Mouse (Mus musculus) CD4-positive helper T cell, adult 2 months (primary cell): ENCODE data around the gene 1700016K19Rik.

Source experiments
- DNase-seq: peaks from one replicate; pipeline ENCODE4 v3.0.0-alpha.2; 2012; ENCODE audit warnings: low read depth, missing footprints, low spot score

Gene 1700016K19Rik

DNA sequence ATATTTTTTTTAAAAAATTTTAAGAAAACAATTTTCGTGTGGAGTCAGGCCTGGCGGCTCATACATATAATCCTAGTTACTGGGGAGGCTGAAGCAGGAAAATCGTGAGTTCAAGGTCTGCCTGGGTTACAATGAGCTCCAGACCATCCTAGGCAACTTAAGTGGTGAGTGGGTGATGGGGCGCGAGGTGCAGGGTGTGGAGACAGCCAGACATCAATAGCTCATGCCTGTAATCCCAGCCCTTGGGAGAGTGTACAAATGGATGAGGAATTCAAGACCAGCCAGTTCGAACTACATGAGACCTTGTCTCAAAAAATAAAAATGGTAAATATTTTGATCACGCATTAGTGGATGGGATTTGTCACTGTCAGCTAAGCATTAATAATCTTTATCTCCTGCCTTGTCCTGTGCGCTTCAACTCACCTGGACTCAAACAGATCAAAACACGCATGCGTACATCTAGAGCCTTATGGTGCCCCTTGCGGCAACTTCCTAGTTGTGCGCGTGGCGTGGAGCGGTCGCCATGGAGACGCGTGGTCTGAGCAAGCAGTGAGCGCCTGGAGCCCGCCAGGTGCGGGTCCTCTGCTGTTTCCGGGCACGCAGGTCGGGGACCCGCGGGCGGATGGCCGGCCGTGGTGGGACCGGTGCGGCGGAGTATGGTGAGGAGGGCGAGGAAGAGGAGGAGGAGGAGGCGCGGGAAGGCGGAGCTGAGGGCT is at the start of gene 1700016K19Rik:
1700016K19Rik (plus strand) TSS at position 473 of the 716 bp plus-strand sequence.
- peak; percentile 90 for DNase-seq

DNA sequence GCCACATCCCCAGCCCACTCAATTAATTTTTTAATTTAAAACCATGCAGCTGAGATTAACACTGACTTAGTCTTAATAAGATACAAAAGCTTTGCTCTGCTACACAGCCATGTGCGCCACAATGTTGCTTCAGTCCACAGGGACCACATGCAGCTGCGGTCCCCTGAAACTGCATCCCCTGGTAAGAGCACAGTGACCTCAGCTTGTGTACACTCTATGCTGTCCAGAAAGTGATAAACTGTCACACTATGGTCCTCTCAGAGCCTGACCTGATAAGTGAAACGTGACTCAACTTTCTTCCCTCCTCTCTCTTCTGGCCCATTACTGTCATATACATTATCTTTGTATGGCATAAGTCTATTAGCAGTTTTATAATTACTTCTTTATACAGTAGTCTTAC is 49.3 kb upstream of the 1700016K19Rik start:
- DNase-seq, result no peak

GRCm38 (mm10) chr11:75951895-75952294 is 47.8 kb upstream of the 1700016K19Rik start:
- no peak for DNase-seq

GRCm38 (mm10) chr11:75954896-75955295 is 44.8 kb upstream of the 1700016K19Rik start:
- DNase-seq, result no peak

- peak; percentile 73 for DNase-seq
Measured at GRCm38 (mm10) chr11:75956651-75957050, 43.1 kb upstream of the 1700016K19Rik start.

DNA sequence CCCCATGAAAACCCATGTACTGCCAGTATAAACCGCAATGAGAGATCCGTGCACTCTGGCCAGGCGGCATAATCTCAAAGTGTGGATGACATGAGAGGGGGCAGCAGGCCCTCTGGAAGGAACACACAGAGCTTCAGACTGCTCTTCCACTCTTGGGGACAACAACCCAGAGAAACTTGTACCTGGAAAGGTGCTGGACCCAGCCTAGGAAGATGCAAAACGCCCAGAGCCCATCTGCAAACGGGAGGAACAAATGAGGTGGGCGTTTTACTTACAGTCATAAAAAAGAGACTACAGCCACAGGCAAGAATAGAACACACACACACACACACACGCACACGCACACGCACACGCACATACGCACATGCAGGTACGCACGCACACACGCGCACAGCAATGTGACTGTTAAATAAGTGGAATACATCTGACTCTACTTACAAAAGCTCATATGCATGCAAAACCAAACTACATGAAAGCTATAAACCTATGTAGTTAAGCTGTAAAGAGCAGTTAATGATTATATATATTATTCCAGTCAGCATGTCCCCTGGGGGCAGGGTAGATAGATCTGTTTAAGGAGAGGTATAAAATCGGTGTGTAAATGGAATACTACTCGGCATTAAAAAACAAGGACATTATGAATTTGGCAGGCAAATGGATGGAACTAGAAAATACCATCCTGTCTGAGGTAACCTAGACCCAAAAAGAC is 42.4 kb upstream of the 1700016K19Rik start:
- peak; percentile 40 for DNase-seq

GRCm38 (mm10) chr11:75961782-75962181 is 37.9 kb upstream of the 1700016K19Rik start:
- peak; percentile 66 for DNase-seq

DNA sequence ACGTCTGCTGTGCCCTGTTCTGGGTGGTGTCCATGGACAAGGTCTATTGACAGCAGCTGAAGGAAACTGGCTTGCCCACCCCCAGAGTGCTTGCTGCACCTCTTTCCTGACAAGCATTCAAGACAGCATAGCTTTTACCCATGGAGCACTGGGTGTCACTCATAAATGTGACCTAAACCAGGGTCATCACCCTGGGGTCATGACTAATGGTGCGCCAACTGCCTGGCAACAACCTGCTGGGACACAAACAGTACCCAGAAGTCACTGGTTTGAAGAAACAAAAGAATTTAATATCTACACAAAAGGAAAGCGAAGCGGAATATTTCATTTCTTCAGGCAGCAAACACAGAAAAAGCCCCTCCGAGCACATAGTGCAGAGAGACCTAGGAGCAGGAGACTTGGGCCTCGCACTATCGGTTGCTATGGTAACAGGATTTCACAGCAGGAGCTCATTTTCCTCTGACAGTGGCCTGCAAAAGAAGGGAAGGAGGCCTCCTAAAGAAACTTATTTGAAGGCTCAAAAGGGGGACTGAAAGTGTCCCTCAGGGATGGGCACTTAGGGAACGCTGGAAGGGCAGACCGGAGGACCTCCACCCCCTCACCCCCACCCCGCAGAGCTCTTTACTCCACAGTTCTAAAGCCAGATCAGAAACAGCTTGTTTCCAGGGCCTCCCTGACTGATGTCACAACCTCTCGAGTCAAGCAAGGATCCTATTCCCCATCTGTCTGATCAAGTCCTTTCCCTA is 35.8 kb upstream of the 1700016K19Rik start:
- no peak for DNase-seq

DNA sequence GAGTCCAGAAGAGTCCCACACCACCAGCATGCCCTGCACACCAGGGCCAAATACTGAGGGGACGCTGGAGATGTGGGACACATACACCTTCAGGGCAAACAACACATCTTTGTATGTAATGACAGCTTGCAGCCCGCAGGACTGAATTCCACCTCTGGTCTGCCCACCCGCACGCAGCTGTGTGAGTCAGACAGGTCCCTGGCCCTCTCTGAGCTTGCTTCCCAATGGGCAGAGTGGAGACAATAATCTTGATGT is 35.3 kb upstream of the 1700016K19Rik start:
- DNase-seq, result no peak

DNA sequence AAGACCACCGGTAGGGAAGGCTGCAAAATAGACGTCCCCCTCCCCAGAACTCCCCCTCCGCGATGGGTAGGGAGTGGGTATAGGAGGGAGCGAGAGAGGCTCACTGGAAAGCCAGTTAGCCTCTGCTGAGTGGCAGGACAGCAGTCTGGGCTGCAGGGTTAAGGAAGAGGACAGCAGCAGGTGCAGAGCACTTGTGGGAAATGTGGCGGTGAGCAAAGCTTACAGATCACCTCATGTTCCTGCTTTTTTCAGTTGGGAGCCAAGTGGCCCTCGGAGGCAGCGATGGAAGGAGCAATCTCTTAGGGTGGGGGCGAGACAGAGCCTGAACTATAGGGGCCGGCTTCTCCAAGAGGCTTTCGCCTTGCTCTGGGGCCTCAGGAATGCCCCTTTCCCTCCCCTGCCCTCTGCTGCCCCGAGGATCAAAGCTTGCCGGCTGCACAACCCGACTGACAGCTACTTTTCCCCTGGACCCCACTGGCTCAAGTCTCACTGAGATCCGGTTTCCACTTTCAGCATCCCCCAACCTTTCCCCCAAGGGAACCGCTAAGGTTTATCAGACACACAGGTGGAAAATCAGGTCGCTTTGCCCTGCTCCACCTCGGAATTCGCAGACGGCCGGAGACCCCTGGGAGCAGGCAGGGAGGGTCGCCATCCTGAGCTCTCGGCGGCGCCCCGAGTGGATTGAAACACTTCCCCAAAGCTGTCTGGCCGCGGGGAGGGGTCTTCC is 33.9 kb upstream of the 1700016K19Rik start:
- DNase-seq, result no peak

- DNase-seq, result peak; percentile 91
Measured at GRCm38 (mm10) chr11:75966401-75967372, 33.0 kb upstream of the 1700016K19Rik start.

DNA sequence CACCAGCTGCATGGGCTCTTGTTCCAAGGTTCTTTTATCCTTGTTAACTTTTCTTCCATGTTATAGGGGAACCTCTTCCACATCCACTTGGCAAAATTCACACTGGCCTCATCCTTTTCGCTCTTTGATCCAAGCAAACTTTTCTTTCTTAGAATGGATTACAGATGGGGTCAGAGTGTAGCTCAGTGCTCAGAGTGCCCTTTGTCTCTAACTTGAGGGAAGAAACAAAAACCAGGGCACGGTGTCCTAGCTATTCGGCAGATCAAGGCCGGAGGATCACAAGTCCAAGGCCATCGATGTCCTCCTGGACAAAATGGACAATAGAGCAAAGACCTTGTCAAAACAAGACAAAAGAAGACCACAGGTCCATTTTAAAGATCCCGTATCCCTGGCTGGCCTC is 31.0 kb upstream of the 1700016K19Rik start:
- no peak for DNase-seq

GRCm38 (mm10) chr11:75970629-75971028 is 29.1 kb upstream of the 1700016K19Rik start:
- DNase-seq, result peak; percentile 42

GRCm38 (mm10) chr11:75972188-75972587 is 27.5 kb upstream of the 1700016K19Rik start:
- no peak for DNase-seq

GRCm38 (mm10) chr11:75972916-75973567 is 26.7 kb upstream of the 1700016K19Rik start:
- no peak for DNase-seq

- peak; percentile 25 for DNase-seq
Measured at GRCm38 (mm10) chr11:75973988-75974387, 25.7 kb upstream of the 1700016K19Rik start.

DNA sequence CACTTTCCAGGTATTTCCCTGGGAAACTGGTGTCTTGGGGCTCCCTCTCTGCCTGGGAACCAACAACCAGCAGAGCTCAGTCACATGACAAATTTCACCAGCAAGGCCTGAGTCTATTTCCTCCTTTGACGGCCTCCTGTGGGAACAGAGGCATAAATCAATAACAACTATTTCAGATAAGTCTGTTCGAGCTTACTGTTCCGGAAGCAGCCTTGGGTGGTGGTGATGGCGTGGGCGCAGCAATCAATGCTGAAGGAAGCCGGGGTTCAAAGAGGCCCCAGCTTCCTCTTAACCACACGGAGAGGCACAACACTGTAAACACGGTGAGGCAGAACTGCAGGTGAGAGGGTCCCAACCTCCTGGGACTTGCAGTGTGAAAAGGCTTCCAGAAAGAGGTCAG is 23.0 kb upstream of the 1700016K19Rik start:
- DNase-seq, result peak; percentile 94

DNA sequence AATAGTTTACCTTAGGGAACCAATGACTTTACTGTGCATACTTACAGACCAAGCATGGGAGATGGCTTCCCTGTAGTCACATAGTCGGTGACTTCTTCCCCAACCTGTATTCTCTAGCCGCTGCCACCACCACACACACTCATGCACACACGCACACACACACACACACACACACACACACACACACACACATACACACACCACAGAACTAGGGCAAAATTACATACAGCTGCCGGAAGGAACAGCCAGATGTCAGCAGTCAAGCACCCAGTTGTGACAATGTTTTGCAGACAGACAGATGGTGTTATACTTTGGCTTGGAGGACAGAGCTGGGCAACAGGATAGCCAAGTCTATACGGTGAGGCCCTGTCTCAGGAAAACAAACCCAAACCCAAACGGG is 21.7 kb upstream of the 1700016K19Rik start:
- peak; percentile 75 for DNase-seq

- peak; percentile 40 for DNase-seq
Measured at GRCm38 (mm10) chr11:75980413-75980812, 19.3 kb upstream of the 1700016K19Rik start.

GRCm38 (mm10) chr11:75983194-75983593 is 16.5 kb upstream of the 1700016K19Rik start:
- peak; percentile 66 for DNase-seq
